Mouse (Mus musculus) cerebellum, adult 9-10 months (tissue): ENCODE data around the gene Mrpl27.
"Not testable (repeated sequence)": the region's sequence is repeated elsewhere in the genome, so short reads cannot be mapped to it uniquely, and the experiment has no call there.

Experiments used
- DNase-seq: peaks from one replicate; pipeline ENCODE4 v3.0.0; 2022

The Mrpl27 gene

DNA sequence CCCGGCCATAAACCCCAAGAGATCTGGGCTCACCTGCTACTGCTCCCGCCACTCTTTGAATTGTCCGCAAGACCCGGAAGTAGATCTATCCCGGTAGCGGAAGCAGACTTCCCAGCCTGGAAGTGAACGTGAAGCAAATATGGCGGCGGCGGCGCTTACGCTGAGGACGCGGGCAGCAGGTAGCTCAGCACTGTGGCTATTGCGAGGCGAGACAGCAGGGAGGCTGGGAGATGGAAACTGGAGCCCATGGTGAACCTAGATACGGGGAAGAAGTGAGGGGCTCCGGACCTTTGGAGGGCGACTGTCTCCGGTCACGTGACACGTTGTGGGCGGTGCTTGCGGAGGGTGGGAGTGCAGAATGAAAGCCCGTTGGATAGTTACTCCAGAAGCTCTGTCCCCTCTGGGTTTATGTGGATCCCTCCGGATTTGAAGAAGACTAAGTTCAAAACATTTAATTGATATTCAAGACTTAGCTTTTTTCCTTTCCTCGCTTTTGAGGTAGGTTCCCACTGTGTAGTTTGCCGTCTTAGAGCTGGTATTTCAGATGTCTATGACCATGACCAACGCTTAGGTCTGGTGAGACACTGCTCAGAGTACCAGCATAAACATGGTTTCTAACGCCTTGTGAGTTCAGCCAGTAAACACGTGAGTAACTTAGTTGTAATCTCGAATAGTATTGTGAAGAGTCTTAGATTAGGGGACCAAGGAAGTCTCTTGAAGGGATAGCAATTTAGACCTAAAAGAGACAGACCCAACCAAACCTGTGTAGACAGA, at the start of gene Mrpl27, which contains the start of gene Eme1:
Mrpl27 (plus strand) TSS at position 105 of the 774 bp plus-strand sequence.
Eme1 (minus strand) TSS at position 302 of the 774 bp plus-strand sequence.
- DNase-seq = peak; percentile 87

DNA sequence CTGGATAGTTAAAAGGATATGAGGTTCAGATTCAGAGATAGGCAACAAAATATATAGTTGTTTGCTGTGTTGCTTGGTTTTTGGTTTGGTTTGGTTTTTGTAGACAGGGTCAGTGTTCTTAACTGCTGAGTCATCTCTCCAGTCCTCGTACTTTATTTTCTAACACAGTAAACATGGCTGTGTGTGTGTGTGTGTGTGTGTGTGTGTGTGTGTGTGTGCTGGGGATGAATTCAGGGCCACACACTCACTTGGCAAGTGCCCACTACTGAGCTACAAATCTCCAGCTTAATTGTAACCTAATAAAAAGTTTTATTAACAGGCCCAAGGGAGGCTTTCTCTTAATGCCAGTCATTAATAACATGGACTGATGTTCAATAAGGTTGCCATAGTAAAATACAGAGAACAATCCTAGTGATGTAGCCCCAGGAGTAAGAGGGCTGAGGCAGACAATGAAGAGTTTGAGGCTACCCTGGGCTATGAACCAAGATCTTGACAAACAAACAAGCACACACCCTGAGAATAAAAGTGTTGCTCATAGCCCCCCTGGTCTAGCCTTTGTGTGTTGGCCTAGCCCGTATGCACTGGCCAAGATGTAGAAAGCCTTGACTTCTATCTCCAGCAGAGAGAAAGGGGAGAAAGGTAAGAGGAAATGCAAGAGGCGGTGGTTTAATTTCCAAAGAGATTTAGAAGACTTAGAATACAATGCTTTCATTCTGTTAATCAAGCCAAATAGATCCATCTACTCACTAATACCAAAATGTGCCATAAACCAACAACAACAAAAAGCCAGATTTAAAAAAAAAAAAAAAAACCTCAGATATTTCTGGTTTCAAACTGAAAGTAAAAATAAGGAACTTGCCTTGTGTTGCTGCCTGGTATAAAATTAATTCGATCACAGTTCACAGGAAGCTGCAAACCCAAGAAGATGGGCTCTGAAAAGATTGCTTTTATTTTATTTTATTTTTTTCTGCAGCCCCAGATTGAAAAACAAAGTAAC, 42.5 kb upstream of the Mrpl27 start:
- DNase-seq = no peak

GRCm38 (mm10) chr11:94614603-94615002, 39.0 kb upstream of the Mrpl27 start:
- DNase-seq = no peak

DNA sequence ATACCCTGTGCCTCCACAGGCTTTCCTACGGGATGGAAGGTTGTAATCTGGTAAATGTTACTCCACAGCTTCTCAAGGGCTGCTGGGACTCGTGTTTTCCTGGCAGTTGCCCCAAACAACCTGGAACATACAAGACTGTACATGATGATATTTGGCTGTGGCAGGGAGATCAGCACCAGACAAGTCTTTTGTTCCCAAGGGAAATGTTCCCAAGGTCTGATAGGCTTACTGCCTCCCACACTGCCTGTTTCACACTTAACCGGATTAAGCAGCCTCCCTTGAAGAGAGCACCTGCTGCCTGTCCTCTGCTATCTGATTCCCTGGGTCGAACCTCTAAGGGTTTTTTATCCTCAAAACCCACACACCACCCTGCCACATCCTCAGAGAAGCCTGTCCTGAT, 38.1 kb upstream of the Mrpl27 start:
- no peak for DNase-seq

GRCm38 (mm10) chr11:94617646-94618045, 35.9 kb upstream of the Mrpl27 start:
- DNase-seq = no peak

GRCm38 (mm10) chr11:94620766-94621457, 32.7 kb upstream of the Mrpl27 start:
- no peak for DNase-seq

GRCm38 (mm10) chr11:94621458-94621852, 32.1 kb upstream of the Mrpl27 start:
- no peak for DNase-seq

- DNase-seq = no peak
Measured at GRCm38 (mm10) chr11:94622162-94622561, 31.4 kb upstream of the Mrpl27 start.

DNA sequence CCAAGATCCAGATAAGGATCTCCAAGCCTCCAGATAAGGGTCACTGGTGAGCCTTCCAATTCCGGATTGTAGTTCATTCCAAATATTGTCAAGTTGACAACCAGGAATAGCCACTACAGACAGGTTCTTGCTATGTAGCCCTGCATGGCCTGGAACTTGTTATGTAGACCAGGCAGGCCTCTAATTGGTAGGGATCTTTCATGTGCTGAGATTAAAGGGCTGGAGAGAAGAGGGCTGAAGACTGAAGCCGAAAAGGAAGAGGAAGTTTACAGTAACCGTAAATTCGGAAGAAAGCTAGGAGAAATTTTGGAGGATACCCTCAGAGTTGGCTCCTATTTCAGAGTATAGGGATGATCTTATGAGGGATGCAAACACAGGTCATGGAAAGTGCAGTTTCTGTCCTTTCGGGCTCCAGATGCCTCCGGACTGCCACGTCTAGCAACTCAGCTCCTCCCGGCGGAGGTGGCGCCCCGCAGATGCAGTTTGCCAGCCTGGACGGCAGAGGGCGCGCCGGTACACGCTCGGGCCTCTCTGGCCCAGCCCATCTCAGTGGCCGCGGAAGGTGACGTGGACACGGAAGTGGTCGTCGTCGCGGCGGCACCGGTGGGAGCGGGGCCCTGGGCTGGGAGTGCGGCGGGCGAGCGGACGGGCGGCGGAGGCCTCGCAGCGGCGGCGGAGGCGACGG, 24.2 kb upstream of the Mrpl27 start, which contains the start of gene Lrrc59:
Lrrc59 (plus strand) TSS at position 569 of the 685 bp plus-strand sequence.
- DNase-seq = peak; percentile 92

GRCm38 (mm10) chr11:94629884-94630198, 23.7 kb upstream of the Mrpl27 start:
- no peak for DNase-seq

- DNase-seq = peak; percentile 31
Measured at GRCm38 (mm10) chr11:94630199-94631011, 23.2 kb upstream of the Mrpl27 start.

GRCm38 (mm10) chr11:94631969-94632368, 21.6 kb upstream of the Mrpl27 start:
- DNase-seq = no peak

DNA sequence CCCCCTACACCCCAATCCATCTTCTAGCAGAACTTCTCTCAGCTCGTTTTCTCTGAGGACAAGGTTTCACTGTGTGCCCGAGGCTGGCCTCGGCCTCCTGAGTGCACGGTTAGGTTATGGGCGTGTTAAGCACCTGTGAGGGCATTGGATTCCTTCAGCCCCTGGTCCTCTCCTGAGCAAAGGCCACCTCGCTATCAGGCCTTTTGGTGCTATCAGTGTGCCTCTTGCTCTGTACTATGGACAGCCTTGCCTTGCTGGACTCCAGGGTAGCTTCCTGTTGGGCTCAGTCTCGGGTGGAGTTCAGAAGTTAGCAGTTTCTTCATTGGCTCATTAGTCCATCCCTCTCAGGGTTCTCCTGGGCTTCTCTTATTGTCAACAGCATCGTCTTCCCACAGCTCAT, 20.6 kb upstream of the Mrpl27 start:
- DNase-seq = no peak

- no peak for DNase-seq
Measured at GRCm38 (mm10) chr11:94634431-94634830, 19.1 kb upstream of the Mrpl27 start.

DNA sequence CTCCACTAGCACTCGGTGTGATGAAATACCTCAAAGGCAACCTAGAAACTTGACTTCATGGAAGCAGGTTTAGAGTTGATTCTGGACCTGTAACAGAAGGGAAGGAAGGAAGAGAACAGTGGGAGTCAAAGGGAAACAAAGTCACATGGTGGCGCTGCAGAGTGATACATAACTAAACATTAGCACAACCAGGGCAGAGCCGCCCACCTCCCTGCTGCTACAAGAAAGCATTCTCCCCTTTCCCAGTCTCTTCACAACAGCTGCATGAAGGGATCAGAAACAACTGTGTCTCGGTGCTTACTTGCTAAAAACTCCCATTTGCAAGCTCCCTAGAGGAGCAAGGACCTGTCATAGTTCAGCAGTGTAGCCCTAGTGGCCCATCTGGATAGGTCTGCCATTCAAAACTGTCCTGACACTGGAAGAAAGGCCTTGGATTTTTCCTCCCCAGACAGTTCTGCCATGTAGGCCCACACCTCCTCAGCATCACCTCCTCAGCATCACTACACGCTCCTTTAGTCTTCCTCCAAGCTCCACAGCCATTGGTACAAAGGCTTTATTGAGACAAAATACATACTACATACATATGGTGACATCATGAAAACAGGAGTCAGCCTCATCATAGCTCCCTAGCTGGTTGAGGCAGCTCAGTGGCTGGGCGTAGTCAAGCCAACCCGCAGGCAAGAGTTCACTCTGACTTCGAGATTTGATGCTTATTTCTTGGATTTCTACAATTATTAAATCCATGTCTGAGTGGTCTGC, 8.9 kb upstream of the Mrpl27 start:
- no peak for DNase-seq

DNA sequence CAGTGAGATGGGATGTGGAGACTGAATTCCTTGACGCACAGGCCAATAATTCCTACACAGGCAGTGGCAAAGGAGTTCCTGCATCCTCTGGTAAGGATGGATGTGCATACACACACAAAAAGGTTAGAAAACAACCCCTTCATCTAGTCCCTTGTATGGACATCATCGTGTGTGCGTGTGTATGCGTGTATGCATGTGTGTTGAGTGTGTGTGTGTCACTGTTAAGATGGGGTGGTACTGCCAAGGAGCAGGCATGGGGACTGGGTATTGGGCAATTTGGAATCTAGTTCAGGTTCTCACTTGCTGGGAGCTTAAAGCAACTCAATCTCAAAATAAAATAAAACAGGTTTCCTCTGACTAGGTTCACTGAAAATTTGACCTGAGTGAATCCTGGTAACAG, 7.1 kb upstream of the Mrpl27 start:
- DNase-seq = no peak

DNA sequence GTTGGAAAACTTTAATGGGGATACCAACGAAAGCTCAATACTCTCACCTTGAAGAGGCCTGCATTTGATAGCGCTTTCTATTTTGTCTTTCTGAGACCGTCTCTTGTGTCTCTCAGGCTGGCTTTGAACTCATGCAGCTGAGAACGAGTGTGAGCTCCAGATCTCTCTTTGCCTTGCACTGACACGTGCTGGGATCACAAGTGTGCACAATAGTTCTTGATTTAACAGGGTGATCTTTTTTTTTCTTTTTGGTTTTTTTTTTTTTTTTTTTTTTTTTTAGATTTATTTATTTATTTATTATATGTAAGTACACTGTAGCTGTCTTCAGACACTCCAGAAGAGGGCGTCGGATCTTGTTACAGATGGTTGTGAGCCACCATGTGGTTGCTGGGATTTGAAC, 2.3 kb upstream of the Mrpl27 start:
- not testable (repeated sequence) for DNase-seq

- DNase-seq = no peak
Measured at GRCm38 (mm10) chr11:94652973-94653372, 594 bp upstream of the Mrpl27 start.

- DNase-seq = no peak
Measured at GRCm38 (mm10) chr11:94661344-94661743, 7.8 kb downstream of the Mrpl27 start.

- DNase-seq = no peak
Measured at GRCm38 (mm10) chr11:94665281-94665680, 11.7 kb downstream of the Mrpl27 start.

DNA sequence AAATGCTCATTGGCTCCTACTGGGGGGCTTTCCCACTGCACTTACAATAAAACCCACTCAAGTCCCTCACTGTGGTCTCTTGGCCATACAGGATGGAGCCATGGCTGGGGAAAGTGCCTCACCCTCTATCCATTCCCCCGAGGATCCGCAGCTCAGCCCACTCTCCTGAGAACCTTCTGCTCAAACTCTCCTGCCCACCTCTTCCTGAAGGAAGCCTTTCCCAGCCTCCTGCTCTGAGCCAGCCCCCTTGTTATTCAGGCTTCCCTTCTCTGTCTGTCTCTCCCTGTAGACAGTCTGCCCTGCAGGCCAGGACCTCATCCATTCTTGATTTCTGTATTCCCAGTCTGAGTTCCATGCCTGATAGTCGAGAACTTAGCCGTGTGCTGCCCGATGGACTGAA, 21.4 kb downstream of the Mrpl27 start:
- no peak for DNase-seq
